Mouse (Mus musculus) midbrain, postnatal 0 days (tissue): ENCODE results near the gene Fdx1. TPM values are rescaled to one million over a fixed set of nuclear protein-coding genes. Genes with fewer than 3 reads are reported as not detected.

Source experiments
- ATAC-seq: fragments of 200-750 bp; cut with Nextera tagmentation; 2 replicates; pipeline ENCODE4 v1.8.0; 2017; ENCODE audit warnings: moderate number of reproducible peaks, mild to moderate bottlenecking, moderate TSS enrichment, moderate library complexity; ENCODE audit not compliant: low FRiP score
- DNase-seq: peaks from one replicate; pipeline ENCODE4 v3.0.0-alpha.2; 2015; ENCODE audit warnings: low spot score
- H3K27ac ChIP-seq: fragments of 300-500 bp; sonication (generic); 2 replicates; pipeline ENCODE4 v1.5.1; 2014; ENCODE audit warnings: low read depth, mild to moderate bottlenecking, low read length, mixed read lengths
- H3K27me3 ChIP-seq: fragments of 300-500 bp; sonication (generic); 2 replicates; pipeline ENCODE4 v1.6.1; 2014; ENCODE audit warnings: low read length, control low read depth, mixed read lengths; ENCODE audit not compliant: insufficient read depth
- H3K36me3 ChIP-seq: fragments of 300-500 bp; sonication (generic); 2 replicates; pipeline ENCODE4 v1.6.1; 2014; ENCODE audit warnings: low read length, control low read depth, mixed read lengths; ENCODE audit not compliant: insufficient read depth
- H3K4me1 ChIP-seq: fragments of 300-500 bp; sonication (generic); 2 replicates; pipeline ENCODE4 v1.6.1; 2014; ENCODE audit warnings: mild to moderate bottlenecking, control low read depth, antibody characterized with exemption, low read length, mixed read lengths; ENCODE audit not compliant: insufficient read depth
- H3K4me2 ChIP-seq: fragments of 300-500 bp; sonication (generic); 2 replicates; pipeline ENCODE4 v1.6.1; 2014; ENCODE audit warnings: low read depth, mild to moderate bottlenecking, low read length, mixed read lengths; ENCODE audit not compliant: poor library complexity, severe bottlenecking
- H3K4me3 ChIP-seq: fragments of 300-500 bp; sonication (generic); 2 replicates; pipeline ENCODE4 v1.5.1; 2014; ENCODE audit warnings: low read depth, mild to moderate bottlenecking, low read length, moderate library complexity
- H3K9ac ChIP-seq: fragments of 300-500 bp; sonication (generic); replicated peaks from 2 replicates; pipeline ENCODE4 v1.6.1; 2014; ENCODE audit warnings: mild to moderate bottlenecking, low read length, moderate library complexity, mixed read lengths; ENCODE audit not compliant: poor library complexity, severe bottlenecking
- H3K9me3 ChIP-seq: fragments of 300-500 bp; sonication (generic); 2 replicates; pipeline ENCODE4 v1.6.1; 2016; ENCODE audit warnings: low read length, control low read depth
- CTCF ChIP-seq: IDR thresholded peaks from 2 replicates; pipeline ENCODE4 v1.5.1; 2016; ENCODE audit warnings: antibody characterized with exemption, mild to moderate bottlenecking
- WGBS: fragments of 180-500 bp; shearing (Covaris S2); extraction: QIAGEN DNeasy Blood & Tissue Kit; methylation state at CpG from one replicate; pipeline ENCODE4 v1.1.7; 2014; 5-methylcytosine and 5-hydroxymethylcytosine counted together
- polyA plus RNA-seq: library from polyadenylated mRNA; unstranded; fragments of >200 nt; fragmentation: Nextera tagmentation; extraction: Ambion mirVana; gene quantifications from 2 replicates; pipeline ENCODE4 v1.2.1, GENCODE M21; 2015
- total RNA-seq: library from RNA; depleted of rRNA; stranded (reverse); fragments of >200 nt; gene quantifications from 2 replicates; pipeline ENCODE4 v1.2.3, GENCODE M21; 2014; rRNA removed

The Fdx1 gene
- total RNA-seq = 18.0 and 22.6 TPM in 2 replicates
- polyA plus RNA-seq = 39.1 and 41.7 TPM in 2 replicates

DNA sequence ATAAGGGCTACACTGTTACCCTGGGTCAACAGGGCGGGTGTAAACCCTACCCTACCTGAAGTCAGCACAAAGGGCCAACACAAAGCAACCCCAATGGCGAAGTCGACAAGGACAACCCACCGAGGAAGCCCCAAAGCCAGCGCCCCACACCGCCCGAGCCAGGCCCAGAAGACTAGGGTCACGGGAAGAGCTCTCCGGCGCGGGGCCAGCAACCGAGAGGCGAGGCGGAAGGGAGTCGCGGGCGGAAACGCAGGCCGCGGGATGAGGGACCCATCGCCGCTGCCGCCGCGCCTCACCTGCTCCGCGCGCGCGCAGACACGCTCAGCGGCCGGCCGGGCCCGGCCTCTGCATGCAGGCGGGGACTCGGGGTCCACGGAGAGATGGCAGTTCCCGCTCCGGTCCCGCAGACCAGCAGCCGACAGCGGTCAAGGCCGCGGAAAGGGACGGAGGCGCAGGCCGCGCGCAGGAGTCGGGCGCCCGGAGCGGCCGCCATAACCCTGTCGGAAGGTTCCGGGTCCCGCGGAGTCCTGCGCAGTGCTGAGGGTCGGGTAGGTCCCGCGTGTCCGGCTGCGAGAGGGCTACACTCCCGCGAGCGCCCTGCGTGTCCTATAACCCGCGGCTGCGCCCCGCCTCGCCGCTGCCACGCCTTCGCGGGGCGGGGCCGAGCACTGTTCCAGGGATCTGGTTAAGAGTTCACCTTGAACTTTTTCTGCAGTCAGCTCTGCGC is at the start of gene Fdx1:
Gene Fdx1 (minus strand): TSS at position 582 of the 727 bp plus-strand sequence.
- Histone ChIP-seq H3K27ac (peak within 1 kb of the TSS; percentile 79), H3K4me2 (peak within 1 kb of the TSS; percentile 74), H3K4me3 (peak within 1 kb of the TSS; percentile 92), H3K9ac (peak within 1 kb of the TSS; percentile 86), H3K9me3 (no peaks in the 10 kb centered on the region), H3K4me1 (peaks cover 11% of the 10 kb centered on the region; the same call in 1 of the 2 replicates), H3K27me3 (no peaks in the 10 kb centered on the region), H3K36me3 (no peaks in the 10 kb centered on the region)
- DNase-seq = peak; percentile 63
- ATAC-seq = peak; percentile 89
- under 1% methylated on average over 67 of the region's 81 CpGs for WGBS
- no peak for TF ChIP-seq CTCF

DNA sequence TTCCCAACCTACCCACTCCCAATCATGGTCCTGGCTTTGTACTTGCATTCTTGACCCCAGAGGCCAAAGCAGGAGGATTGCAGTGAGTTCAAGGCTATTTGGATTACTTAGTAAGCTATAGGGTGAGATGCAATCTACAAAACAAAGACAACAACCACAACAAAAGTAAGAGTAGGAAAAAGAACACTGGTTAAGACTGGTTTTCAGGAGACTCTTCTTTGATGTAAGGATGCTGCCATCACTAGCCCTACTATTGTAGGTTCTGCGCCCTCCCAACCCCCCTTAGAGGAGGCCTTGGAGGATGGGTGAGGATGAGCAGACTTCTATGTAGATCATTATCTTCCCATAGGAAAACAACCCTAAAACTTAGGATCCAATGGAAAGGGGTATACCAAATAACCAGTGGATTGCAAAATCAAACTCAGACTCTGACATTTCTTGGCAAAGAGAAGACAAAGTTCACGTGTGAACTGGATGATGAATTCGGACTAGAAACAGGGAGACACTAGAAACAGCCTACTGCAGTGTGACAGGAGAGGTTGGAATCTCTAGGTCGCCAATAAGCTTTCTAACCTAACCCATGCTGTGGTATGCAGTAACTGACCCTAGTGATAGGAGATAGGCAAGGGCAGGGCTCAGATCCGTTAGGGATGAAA is 49.6 kb upstream of the Fdx1 start:
- no peak for TF ChIP-seq CTCF
- no peaks in the 10 kb centered on the region for H3K9me3 ChIP-seq
- H3K36me3 ChIP-seq = no peaks in the 10 kb centered on the region
- H3K27ac ChIP-seq = no peak overlapping the region
- H3K4me2 ChIP-seq = no peak overlapping the region
- H3K9ac ChIP-seq = no peak overlapping the region
- H3K4me3 ChIP-seq = no peak overlapping the region
- 87% methylated on average over 5 of the region's 5 CpGs for WGBS
- no peak for DNase-seq
- ATAC-seq = no peak
- H3K27me3 ChIP-seq = no peaks in the 10 kb centered on the region
- H3K4me1 ChIP-seq = no peaks in the 10 kb centered on the region

- no peak for DNase-seq
- Histone ChIP-seq H3K9ac (no peak overlapping the region), H3K36me3 (no peaks in the 10 kb centered on the region)
These were observed 49.0 kb upstream of the Fdx1 start for GRCm38 (mm10) chr9:52012311-52012710.

GRCm38 (mm10) chr9:52008511-52008910 is 45.2 kb upstream of the Fdx1 start:
- H3K9ac ChIP-seq = no peak overlapping the region
- 96% methylated on average over 1 of the region's 1 CpGs for WGBS
- H3K4me2 ChIP-seq = no peak overlapping the region
- H3K4me3 ChIP-seq = no peak overlapping the region
- DNase-seq (no peak), ATAC-seq (no peak)
- no peak for TF ChIP-seq CTCF
- H3K4me1 ChIP-seq = no peaks in the 10 kb centered on the region
- no peaks in the 10 kb centered on the region for H3K9me3 ChIP-seq
- no peaks in the 10 kb centered on the region for H3K36me3 ChIP-seq
- H3K27ac ChIP-seq = no peak overlapping the region
- no peaks in the 10 kb centered on the region for H3K27me3 ChIP-seq

More at GRCm38 (mm10) chr9:52012311-52012710, 49.0 kb upstream of the Fdx1 start:
- WGBS = 97% methylated on average over 1 of the region's 1 CpGs
- no peak overlapping the region for H3K4me2 ChIP-seq
- no peak overlapping the region for H3K27ac ChIP-seq
- no peaks in the 10 kb centered on the region for H3K9me3 ChIP-seq
- no peak for TF ChIP-seq CTCF
- no peak overlapping the region for H3K4me3 ChIP-seq
- H3K4me1 ChIP-seq = no peaks in the 10 kb centered on the region
- ATAC-seq = no peak
- H3K27me3 ChIP-seq = no peaks in the 10 kb centered on the region

GRCm38 (mm10) chr9:52007341-52007740 is 44.0 kb upstream of the Fdx1 start:
- Histone ChIP-seq H3K4me3 (no peak overlapping the region), H3K27ac (no peak overlapping the region), H3K4me2 (no peak overlapping the region), H3K36me3 (no peaks in the 10 kb centered on the region), H3K27me3 (no peaks in the 10 kb centered on the region), H3K4me1 (no peaks in the 10 kb centered on the region), H3K9me3 (no peaks in the 10 kb centered on the region), H3K9ac (no peak overlapping the region)
- ATAC-seq (no peak), DNase-seq (no peak)
- TF ChIP-seq CTCF = no peak
- WGBS = 59% methylated on average over 2 of the region's 2 CpGs

DNA sequence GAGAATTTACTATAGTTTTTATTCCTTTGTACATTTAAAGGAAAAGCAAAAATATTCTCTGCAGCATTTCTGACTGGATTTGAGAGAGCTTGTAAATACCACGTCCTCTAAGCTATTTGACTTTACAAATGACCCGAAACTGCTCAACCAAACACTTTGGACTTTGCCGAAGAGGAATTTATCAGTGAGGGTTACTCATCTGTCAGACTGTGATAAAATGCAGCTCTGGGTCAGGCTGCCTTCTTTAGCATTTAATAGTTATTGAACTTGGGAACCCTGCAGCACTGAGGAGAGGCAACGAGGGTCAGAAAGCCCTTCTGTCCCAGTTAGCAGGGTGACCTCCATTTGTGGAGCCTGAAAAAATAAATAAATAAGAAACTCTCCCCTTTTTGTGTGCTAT is 40.1 kb upstream of the Fdx1 start:
- TF ChIP-seq CTCF = no peak
- H3K9me3 ChIP-seq = peaks cover 4% of the 10 kb centered on the region; the same call in 1 of the 2 replicates
- no peaks in the 10 kb centered on the region for H3K27me3 ChIP-seq
- no peak overlapping the region for H3K4me3 ChIP-seq
- ATAC-seq = no peak
- DNase-seq = no peak
- 70% methylated on average over 4 of the region's 4 CpGs for WGBS
- no peak overlapping the region for H3K9ac ChIP-seq
- H3K36me3 ChIP-seq = no peaks in the 10 kb centered on the region
- no peak overlapping the region for H3K27ac ChIP-seq
- H3K4me1 ChIP-seq = no peaks in the 10 kb centered on the region
- no peak overlapping the region for H3K4me2 ChIP-seq
